Mouse (Mus musculus) embryonic fibroblast, embryonic 13.5 days (primary cell): ENCODE measurements around the gene Cyp2f2.

Source experiments
- CTCF ChIP-seq: IDR thresholded peaks from 2 replicates; pipeline ENCODE4 v1.5.1; 2011; ENCODE audit warnings: mild to moderate bottlenecking, control low read depth, low read length, moderate library complexity, borderline replicate concordance; ENCODE audit not compliant: insufficient read depth
- POLR2A ChIP-seq: IDR thresholded peaks from 2 replicates; pipeline ENCODE4 v1.6.1; 2011; ENCODE audit warnings: low read depth, mild to moderate bottlenecking, control low read depth, low read length, moderate library complexity

DNA sequence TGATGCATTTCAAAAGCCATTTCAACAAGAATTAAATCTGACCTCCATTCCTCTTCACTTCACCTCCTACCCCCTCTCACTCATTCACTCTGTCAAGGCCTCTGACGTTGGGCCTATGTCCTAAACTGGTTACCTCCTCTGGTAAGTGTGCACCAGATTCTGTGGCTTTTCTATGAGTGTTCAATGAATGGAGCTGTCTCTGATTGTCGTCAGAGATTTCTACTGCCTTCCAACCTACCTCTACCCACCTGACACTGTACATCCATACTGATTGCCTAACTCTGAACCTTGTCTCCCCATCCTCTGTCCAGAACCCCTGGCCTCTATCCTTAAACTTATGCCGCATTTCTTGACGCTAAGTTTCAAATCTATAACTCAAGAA, 58.2 kb downstream of the Cyp2f2 start:
- TF ChIP-seq POLR2A (no peak), CTCF (no peak)
